ENCODE assay signal across 12 mouse cellular contexts in the genomic region with DNA sequence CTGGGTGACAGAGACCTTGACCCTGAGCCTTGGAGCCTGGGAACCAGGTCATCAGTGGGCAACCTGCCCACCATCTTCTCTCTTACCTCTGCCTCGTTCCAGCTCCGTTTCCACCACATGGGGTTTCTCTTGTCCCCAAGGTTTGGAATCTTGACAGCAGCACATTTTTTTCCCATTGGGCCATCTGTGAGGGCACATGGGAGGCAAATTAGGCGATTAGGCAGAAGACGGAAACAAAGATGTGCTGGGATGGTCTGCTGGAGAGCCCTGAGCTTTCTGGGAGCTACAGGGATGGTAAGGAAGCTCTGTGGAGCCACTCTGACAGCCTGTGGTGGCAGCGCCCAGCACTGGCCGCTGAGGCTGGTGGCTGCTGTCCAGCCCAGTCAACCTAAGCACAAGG.
DNase-seq lines count a peak whose midpoint lies in the region.
"Had no signal": no experiment of that assay in that cellular context is flagged by ENCODE, and none has a peak within 500 bp of the region (broad histone marks: within the 10 kb centered on the region; RNA-seq: fewer than 3 reads in every experiment).

No protein-coding gene starts in this region.

- peak; percentile 2 for DNase-seq in kidney, adult 18-20 months
- no peak for DNase-seq in kidney, postnatal 10 days
- peak; percentile 89 for DNase-seq in brain, adult 2 months (ENCODE audit: low read depth, low spot score)
- DNase-seq in cerebellum, adult 11-12 months: peak; percentile 87
- peak; percentile 79 to 85 for DNase-seq in cerebellum, postnatal 14 days
- DNase-seq in embryo, embryonic 11 days: no peak
- DNase-seq in kidney, adult 8-10 months: no peak
- DNase-seq: adrenal gland, adult 8-10 months; gastrocnemius, adult 2 months; liver, postnatal 0 days; lung, postnatal 14 days; right cerebral cortex, adult 18-20 months had no signal

Comparison
In these comparisons a context has a peak if more than half of its experiments do, and no peak if none do; other contexts are left out.
1. DNase-seq: peak in kidney, adult 18-20 months (single experiment), brain, adult 2 months (single experiment), cerebellum, adult 11-12 months (single experiment) and cerebellum, postnatal 14 days (2 of 2); none in kidney, postnatal 10 days (single experiment), embryo, embryonic 11 days (single experiment) and kidney, adult 8-10 months (0 of 2).